Mouse (Mus musculus): Measurements from ENCODE around the gene Cep170.

Gene Cep170

GRCm38 (mm10) chr1:176753861-176754718, 59.8 kb downstream of the Cep170 start:
- DNase-seq (ENCODE audit: low read depth in 2 of 2, low spot score in 2 of 2): no peak

GRCm38 (mm10) chr1:176749708-176750107, 64.2 kb downstream of the Cep170 start:
- DNase-seq (ENCODE audit: low read depth in 2 of 2, low spot score in 2 of 2): no peak

- DNase-seq (ENCODE audit: low read depth in 2 of 2, low spot score in 2 of 2): no peak
These were observed 81.0 kb downstream of the Cep170 start for GRCm38 (mm10) chr1:176732834-176733233.

- no peak for DNase-seq (ENCODE audit: low read depth in 2 of 2, low spot score in 2 of 2)
These were observed 83.3 kb downstream of the Cep170 start for GRCm38 (mm10) chr1:176730528-176730927.

GRCm38 (mm10) chr1:176727372-176727771, 86.5 kb downstream of the Cep170 start:
- no peak for DNase-seq (ENCODE audit: low read depth in 2 of 2, low spot score in 2 of 2)

- DNase-seq (ENCODE audit: low read depth in 2 of 2, low spot score in 2 of 2): no peak
These were observed 89.1 kb downstream of the Cep170 start for GRCm38 (mm10) chr1:176724771-176725170.

GRCm38 (mm10) chr1:176723858-176724713, 89.8 kb downstream of the Cep170 start:
- DNase-seq (ENCODE audit: low read depth in 2 of 2, low spot score in 2 of 2): no peak

GRCm38 (mm10) chr1:176712436-176712835, 101.4 kb downstream of the Cep170 start:
- DNase-seq (ENCODE audit: low read depth in 2 of 2, low spot score in 2 of 2): peak in 1 of 2 experiments; percentile 28

GRCm38 (mm10) chr1:176700226-176700625, 113.6 kb downstream of the Cep170 start:
- no peak for DNase-seq (ENCODE audit: low read depth in 2 of 2, low spot score in 2 of 2)

GRCm38 (mm10) chr1:176699793-176700192, 114.1 kb downstream of the Cep170 start:
- no peak for DNase-seq (ENCODE audit: low read depth in 2 of 2, low spot score in 2 of 2)

- DNase-seq (ENCODE audit: low read depth in 2 of 2, low spot score in 2 of 2): no peak
These were observed 115.2 kb downstream of the Cep170 start for GRCm38 (mm10) chr1:176698647-176699046.

- DNase-seq (ENCODE audit: low read depth in 2 of 2, low spot score in 2 of 2): no peak
These were observed 116.8 kb downstream of the Cep170 start for GRCm38 (mm10) chr1:176697091-176697490.

GRCm38 (mm10) chr1:176691101-176691500, 122.8 kb downstream of the Cep170 start:
- no peak for DNase-seq (ENCODE audit: low read depth in 2 of 2, low spot score in 2 of 2)

- no peak for DNase-seq (ENCODE audit: low read depth in 2 of 2, low spot score in 2 of 2)
These were observed 125.5 kb downstream of the Cep170 start for GRCm38 (mm10) chr1:176688251-176688880.

All from CD8-positive naive resting alpha-beta T cell, adult 2 months (primary cell).